Mouse (Mus musculus) c-Kit-positive CD71-negative TER-119-negative erythroid progenitor cells, embryonic 14.5 days (primary cell): ENCODE results near the gene Diras1.

Experiments
- DNase-seq: peaks from one replicate; pipeline ENCODE4 v3.0.0-alpha.2; 2013; ENCODE audit warnings: low read depth

The Diras1 gene

GRCm38 (mm10) chr10:81028219-81028618 is 2.8 kb upstream of the Diras1 start:
- no peak for DNase-seq

GRCm38 (mm10) chr10:81027331-81027730 is 1.9 kb upstream of the Diras1 start:
- DNase-seq: no peak

- DNase-seq: no peak
Observed at GRCm38 (mm10) chr10:81026857-81027256, 1.4 kb upstream of the Diras1 start.

- DNase-seq: no peak
Observed at GRCm38 (mm10) chr10:81025047-81025621, 328 bp downstream of the Diras1 start.

- no peak for DNase-seq
Observed at GRCm38 (mm10) chr10:81024346-81024937, 1.0 kb downstream of the Diras1 start.

GRCm38 (mm10) chr10:81022744-81023143 is 2.7 kb downstream of the Diras1 start:
- DNase-seq: no peak

- no peak for DNase-seq
Observed at GRCm38 (mm10) chr10:81021547-81022110, 3.8 kb downstream of the Diras1 start.

- no peak for DNase-seq
Observed at GRCm38 (mm10) chr10:81020207-81020606, 5.3 kb downstream of the Diras1 start.

- no peak for DNase-seq
Observed at GRCm38 (mm10) chr10:81019687-81020086, 5.8 kb downstream of the Diras1 start.

- DNase-seq: peak; percentile 62
Observed at GRCm38 (mm10) chr10:81018326-81018725, 7.1 kb downstream of the Diras1 start.

- peak; percentile 60 for DNase-seq
Observed at GRCm38 (mm10) chr10:81016645-81017044, 8.8 kb downstream of the Diras1 start.

GRCm38 (mm10) chr10:81015666-81016065 is 9.8 kb downstream of the Diras1 start:
- DNase-seq: no peak

GRCm38 (mm10) chr10:81014393-81015384 is 10.8 kb downstream of the Diras1 start, which contains the start of gene Gng7:
Gene Gng7 (minus strand): TSS chr10:81014945.
- peak; percentile 96 for DNase-seq

GRCm38 (mm10) chr10:81010851-81011250 is 14.6 kb downstream of the Diras1 start:
- DNase-seq: no peak

- no peak for DNase-seq
Observed at GRCm38 (mm10) chr10:81007240-81007639, 18.2 kb downstream of the Diras1 start.

GRCm38 (mm10) chr10:81006005-81006677 is 19.3 kb downstream of the Diras1 start:
- no peak for DNase-seq

GRCm38 (mm10) chr10:81001161-81001560 is 24.3 kb downstream of the Diras1 start:
- no peak for DNase-seq

GRCm38 (mm10) chr10:81000197-81001062 is 25.0 kb downstream of the Diras1 start:
- DNase-seq: no peak

GRCm38 (mm10) chr10:80999362-81000196 is 25.9 kb downstream of the Diras1 start:
- peak; percentile 88 for DNase-seq

- DNase-seq: peak; percentile 45
Observed at GRCm38 (mm10) chr10:80998778-80999177, 26.7 kb downstream of the Diras1 start.
